Mouse (Mus musculus): ENCODE measurements around the gene Cyb561d1. TPM values are rescaled to one million over a fixed set of nuclear protein-coding genes. Genes with fewer than 3 reads are reported as not detected.

The Cyb561d1 gene
- total RNA-seq, 2 experiments from 2014 or later = 2.3 to 2.9 TPM

Other genes with a start within 250 kb of the Cyb561d1 start
- not detected for gene Gstm3, start 231.9 kb downstream of the Cyb561d1 start, total RNA-seq (2021)
- 10 to 100 TPM; 43.8 to 50.8 TPM for gene Gstm2, start 214.8 kb downstream of the Cyb561d1 start, total RNA-seq (2021)
- 10 to 100 TPM; 84.0 to 90.4 TPM for gene Gstm1, start 183.2 kb downstream of the Cyb561d1 start, total RNA-seq (2021)
- 10 to 100 TPM; 11.4 to 12.0 TPM for gene Gstm4, start 156.3 kb downstream of the Cyb561d1 start, total RNA-seq (2021)
- gene Ampd2, start 114.6 kb downstream of the Cyb561d1 start, total RNA-seq (2021) = 1 to 10 TPM; 4.8 to 7.2 TPM
- gene Gnat2, start 108.4 kb downstream of the Cyb561d1 start, total RNA-seq (2021) = under 1 TPM in 1 of 2 experiments, not detected in 1; 0.23 TPM
- gene Gnai3, start 55.1 kb downstream of the Cyb561d1 start, total RNA-seq (2021) = 10 to 100 TPM; 17.7 to 22.6 TPM
- under 1 TPM in 1 of 2 experiments, not detected in 1; 0.18 TPM for gene Gpr61, start 46.3 kb downstream of the Cyb561d1 start, total RNA-seq (2021)
- gene Amigo1, start 14.9 kb downstream of the Cyb561d1 start, total RNA-seq (2021) = 10 to 100 TPM; 23.9 to 31.1 TPM
- gene Atxn7l2, start 9.7 kb upstream of the Cyb561d1 start, total RNA-seq (2021) = 1 to 10 TPM; 7.3 to 7.6 TPM
- gene Sypl2, start 25.4 kb upstream of the Cyb561d1 start, total RNA-seq (2021) = 1,000 to 10,000 TPM in 1 of 2 experiments, 100 to 1,000 TPM in 1; 987 to 1,055 TPM
- gene Psma5, start 55.7 kb upstream of the Cyb561d1 start, total RNA-seq (2021) = 10 to 100 TPM; 64.2 to 66.3 TPM
- 10 to 100 TPM; 44.5 to 44.6 TPM for gene Sort1, start 82.9 kb upstream of the Cyb561d1 start, total RNA-seq (2021)
- gene Mybphl, start 163.7 kb upstream of the Cyb561d1 start, total RNA-seq (2021) = under 1 TPM; 0.27 to 0.35 TPM
- gene Psrc1, start 182.6 kb upstream of the Cyb561d1 start, total RNA-seq (2021) = 1 to 10 TPM in 1 of 2 experiments, under 1 TPM in 1; 0.53 to 1.1 TPM
- 1 to 10 TPM; 3.1 TPM for gene Celsr2, start 214.3 kb upstream of the Cyb561d1 start, total RNA-seq (2021)
- 100 to 1,000 TPM; 115 to 120 TPM for gene Sars, start 244.0 kb upstream of the Cyb561d1 start, total RNA-seq (2021)

All from gastrocnemius, postnatal 14 days (tissue).